Mouse (Mus musculus): ENCODE data around the gene Larp7. TPM values are rescaled to one million over a fixed set of nuclear protein-coding genes. Genes with fewer than 3 reads are reported as not detected.

Gene Larp7
- polyA plus RNA-seq (2012; rRNA removed), result 50.5 and 60.0 TPM in 2 replicates

- Histone ChIP-seq H3K4me1 (ENCODE audit: control insufficient read depth, insufficient read depth, low read length) (no peaks in the 10 kb centered on the region), H3K27ac (ENCODE audit: control insufficient read depth, insufficient read depth, low read depth, low read length) (peak within 1 kb of the TSS; percentile 93), H3K4me3 (ENCODE audit: control insufficient read depth, low read depth, low read length) (peak within 1 kb of the TSS; percentile 85), H3K36me3 (ENCODE audit: control insufficient read depth, insufficient read depth, low read length) (no peaks in the 10 kb centered on the region; the same call in 1 of the 2 replicates), H3K27me3 (ENCODE audit: control insufficient read depth, insufficient read depth, low read length) (no peaks in the 10 kb centered on the region)
- no peak for TF ChIP-seq CTCF (IDR thresholded peaks at IDR 0.05; ENCODE audit: control insufficient read depth, insufficient read depth, insufficient replicate concordance, low read depth, low read length)
- TF ChIP-seq POLR2A (IDR thresholded peaks at IDR 0.05; ENCODE audit: control insufficient read depth, low read depth, low read length), result peak; percentile 96
Measured at GRCm38 (mm10) chr3:127552973-127553719, at the start of gene Larp7, which contains the start of gene Zgrf1. Gene Larp7 (minus strand): TSS chr3:127553349. Gene Zgrf1 (plus strand): TSS chr3:127553489.

GRCm38 (mm10) chr3:127597136-127597535 is 44.0 kb upstream of the Larp7 start:
- Histone ChIP-seq H3K36me3 (ENCODE audit: control insufficient read depth, insufficient read depth, low read length) (no peaks in the 10 kb centered on the region; the same call in 1 of the 2 replicates), H3K27me3 (ENCODE audit: control insufficient read depth, insufficient read depth, low read length) (no peaks in the 10 kb centered on the region), H3K27ac (ENCODE audit: control insufficient read depth, insufficient read depth, low read depth, low read length) (no peak overlapping the region), H3K4me1 (ENCODE audit: control insufficient read depth, insufficient read depth, low read length) (no peaks in the 10 kb centered on the region), H3K4me3 (ENCODE audit: control insufficient read depth, low read depth, low read length) (no peak overlapping the region)
- TF ChIP-seq CTCF (IDR thresholded peaks at IDR 0.05; ENCODE audit: control insufficient read depth, insufficient read depth, insufficient replicate concordance, low read depth, low read length) (no peak), POLR2A (IDR thresholded peaks at IDR 0.05; ENCODE audit: control insufficient read depth, low read depth, low read length) (no peak)

GRCm38 (mm10) chr3:127572557-127572956 is 19.4 kb upstream of the Larp7 start:
- TF ChIP-seq POLR2A (IDR thresholded peaks at IDR 0.05; ENCODE audit: control insufficient read depth, low read depth, low read length) (no peak), CTCF (IDR thresholded peaks at IDR 0.05; ENCODE audit: control insufficient read depth, insufficient read depth, insufficient replicate concordance, low read depth, low read length) (no peak)

GRCm38 (mm10) chr3:127565129-127565528 is 12.0 kb upstream of the Larp7 start:
- Histone ChIP-seq H3K4me1 (ENCODE audit: control insufficient read depth, insufficient read depth, low read length) (no peaks in the 10 kb centered on the region), H3K4me3 (ENCODE audit: control insufficient read depth, low read depth, low read length) (no peak overlapping the region), H3K27ac (ENCODE audit: control insufficient read depth, insufficient read depth, low read depth, low read length) (no peak overlapping the region), H3K36me3 (ENCODE audit: control insufficient read depth, insufficient read depth, low read length) (peaks cover 1% of the 10 kb centered on the region), H3K27me3 (ENCODE audit: control insufficient read depth, insufficient read depth, low read length) (no peaks in the 10 kb centered on the region)
- no peak for TF ChIP-seq CTCF (IDR thresholded peaks at IDR 0.05; ENCODE audit: control insufficient read depth, insufficient read depth, insufficient replicate concordance, low read depth, low read length)
- no peak for TF ChIP-seq POLR2A (IDR thresholded peaks at IDR 0.05; ENCODE audit: control insufficient read depth, low read depth, low read length)

More at GRCm38 (mm10) chr3:127572557-127572956, 19.4 kb upstream of the Larp7 start:
- Histone ChIP-seq H3K36me3 (ENCODE audit: control insufficient read depth, insufficient read depth, low read length) (no peaks in the 10 kb centered on the region), H3K4me1 (ENCODE audit: control insufficient read depth, insufficient read depth, low read length) (no peaks in the 10 kb centered on the region), H3K4me3 (ENCODE audit: control insufficient read depth, low read depth, low read length) (no peak overlapping the region), H3K27ac (ENCODE audit: control insufficient read depth, insufficient read depth, low read depth, low read length) (no peak overlapping the region), H3K27me3 (ENCODE audit: control insufficient read depth, insufficient read depth, low read length) (no peaks in the 10 kb centered on the region)

- Histone ChIP-seq H3K27ac (ENCODE audit: control insufficient read depth, insufficient read depth, low read depth, low read length) (no peak overlapping the region), H3K36me3 (ENCODE audit: control insufficient read depth, insufficient read depth, low read length) (peaks cover 3% of the 10 kb centered on the region), H3K4me1 (ENCODE audit: control insufficient read depth, insufficient read depth, low read length) (no peaks in the 10 kb centered on the region), H3K4me3 (ENCODE audit: control insufficient read depth, low read depth, low read length) (no peak overlapping the region), H3K27me3 (ENCODE audit: control insufficient read depth, insufficient read depth, low read length) (no peaks in the 10 kb centered on the region)
- TF ChIP-seq CTCF (IDR thresholded peaks at IDR 0.05; ENCODE audit: control insufficient read depth, insufficient read depth, insufficient replicate concordance, low read depth, low read length) (no peak), POLR2A (IDR thresholded peaks at IDR 0.05; ENCODE audit: control insufficient read depth, low read depth, low read length) (no peak)
Measured at GRCm38 (mm10) chr3:127562974-127563373, 9.8 kb upstream of the Larp7 start.

GRCm38 (mm10) chr3:127558201-127558600 is 5.1 kb upstream of the Larp7 start:
- no peak for TF ChIP-seq CTCF (IDR thresholded peaks at IDR 0.05; ENCODE audit: control insufficient read depth, insufficient read depth, insufficient replicate concordance, low read depth, low read length)
- no peak for TF ChIP-seq POLR2A (IDR thresholded peaks at IDR 0.05; ENCODE audit: control insufficient read depth, low read depth, low read length)
- Histone ChIP-seq H3K4me1 (ENCODE audit: control insufficient read depth, insufficient read depth, low read length) (no peaks in the 10 kb centered on the region), H3K36me3 (ENCODE audit: control insufficient read depth, insufficient read depth, low read length) (peaks cover 3% of the 10 kb centered on the region), H3K4me3 (ENCODE audit: control insufficient read depth, low read depth, low read length) (no peak overlapping the region), H3K27ac (ENCODE audit: control insufficient read depth, insufficient read depth, low read depth, low read length) (no peak overlapping the region), H3K27me3 (ENCODE audit: control insufficient read depth, insufficient read depth, low read length) (no peaks in the 10 kb centered on the region)

- Histone ChIP-seq H3K36me3 (ENCODE audit: control insufficient read depth, insufficient read depth, low read length) (peaks cover under 1% of the 10 kb centered on the region), H3K4me3 (ENCODE audit: control insufficient read depth, low read depth, low read length) (no peak overlapping the region; the same call in 1 of the 2 replicates), H3K27me3 (ENCODE audit: control insufficient read depth, insufficient read depth, low read length) (no peaks in the 10 kb centered on the region), H3K27ac (ENCODE audit: control insufficient read depth, insufficient read depth, low read depth, low read length) (no peak overlapping the region), H3K4me1 (ENCODE audit: control insufficient read depth, insufficient read depth, low read length) (no peaks in the 10 kb centered on the region)
- no peak for TF ChIP-seq CTCF (IDR thresholded peaks at IDR 0.05; ENCODE audit: control insufficient read depth, insufficient read depth, insufficient replicate concordance, low read depth, low read length)
- TF ChIP-seq POLR2A (IDR thresholded peaks at IDR 0.05; ENCODE audit: control insufficient read depth, low read depth, low read length), result no peak
Measured at GRCm38 (mm10) chr3:127554723-127555122, 1.6 kb upstream of the Larp7 start.

All from testis, adult 2 months (tissue).